8 mouse cellular contexts compared by ENCODE assay signal in the genomic region with DNA sequence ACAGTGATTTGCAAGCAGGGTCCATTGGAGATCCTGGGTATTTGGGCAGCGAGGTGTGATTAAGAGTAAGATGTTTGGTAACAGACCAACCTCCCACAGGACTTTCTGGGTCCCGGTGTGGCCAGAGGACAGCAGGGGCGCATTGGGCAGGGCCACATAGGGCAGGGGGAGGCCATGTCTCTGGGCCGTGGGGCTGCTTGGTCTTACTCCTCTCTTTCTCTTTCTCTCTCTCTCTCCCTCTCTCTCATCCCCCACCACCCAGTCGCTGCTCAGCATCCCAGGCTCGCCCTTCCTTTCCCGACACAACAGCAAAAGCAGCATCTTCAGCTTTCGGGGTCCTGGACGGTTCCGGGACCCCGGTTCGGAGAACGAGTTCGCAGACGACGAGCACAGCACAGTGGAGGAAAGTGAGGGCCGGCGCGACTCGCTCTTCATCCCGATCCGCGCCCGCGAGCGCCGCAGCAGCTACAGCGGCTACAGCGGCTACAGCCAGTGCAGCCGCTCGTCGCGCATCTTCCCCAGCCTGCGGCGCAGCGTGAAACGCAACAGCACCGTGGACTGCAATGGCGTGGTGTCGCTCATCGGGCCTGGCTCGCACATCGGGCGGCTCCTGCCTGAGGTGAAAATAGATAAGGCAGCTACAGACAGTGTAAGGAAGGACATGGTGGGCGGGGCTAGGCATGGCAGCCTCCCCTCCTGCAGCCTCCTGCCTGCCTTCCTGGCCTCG.
DNase-seq lines count a peak whose midpoint lies in the region; ATAC-seq and TF ChIP-seq lines count a peak whose summit lies in the region.

No protein-coding gene starts in this region.

- no peak for TF ChIP-seq CTCF in spleen, adult 2 months (IDR thresholded peaks at IDR 0.05; ENCODE audit: extremely low read depth, insufficient read depth, insufficient read length, insufficient replicate concordance)
- TF ChIP-seq CTCF in bone marrow macrophage, adult 2 months (IDR thresholded peaks at IDR 0.05; ENCODE audit: low read depth, low read length): no peak
- no peak for TF ChIP-seq CTCF in lung, adult 2 months (IDR thresholded peaks at IDR 0.05; ENCODE audit: insufficient read depth, low read length)

- TF ChIP-seq POLR2A in spleen, adult 2 months (IDR thresholded peaks at IDR 0.05; ENCODE audit: low read depth, low read length): no peak
- TF ChIP-seq POLR2A in bone marrow macrophage, adult 2 months (IDR thresholded peaks at IDR 0.05; ENCODE audit: borderline replicate concordance, low read depth, low read length): no peak
- no peak for TF ChIP-seq POLR2A in lung, adult 2 months (IDR thresholded peaks at IDR 0.05; ENCODE audit: borderline replicate concordance, extremely low read depth, low read depth, low read length)

- H3K4me2 ChIP-seq in kidney, embryonic 14.5 days (replicated peaks; ENCODE audit: low read depth, low read length): peak overlapping the region; percentile 93
- peak overlapping the region; percentile 67 for H3K4me2 ChIP-seq in neural tube, embryonic 14.5 days (ENCODE audit: low read depth, low read length)

- peak overlapping the region; percentile 50 for H3K4me3 ChIP-seq in spleen, adult 2 months (ENCODE audit: extremely low read depth, insufficient read depth, insufficient read length)
- H3K4me3 ChIP-seq in bone marrow macrophage, adult 2 months (ENCODE audit: insufficient read depth, low read length): peak overlapping the region; percentile 53
- peak overlapping the region; percentile 56 for H3K4me3 ChIP-seq in kidney, embryonic 14.5 days (ENCODE audit: low read length)
- H3K4me3 ChIP-seq in lung, adult 2 months (replicated peaks; ENCODE audit: extremely low read depth, low read depth, low read length): peak overlapping the region; percentile 20
- H3K4me3 ChIP-seq in neural tube, embryonic 14.5 days (ENCODE audit: low read depth, low read length): peak overlapping the region; percentile 29

- H3K4me1 ChIP-seq in spleen, adult 2 months (ENCODE audit: control insufficient read depth, insufficient read depth, insufficient read length): peaks cover 3% of the 10 kb centered on the region; the same call in 1 of the 2 replicates
- no peaks in the 10 kb centered on the region for H3K4me1 ChIP-seq in bone marrow macrophage, adult 2 months (ENCODE audit: control insufficient read depth, insufficient read depth, low read length)
- peaks cover 10% of the 10 kb centered on the region for H3K4me1 ChIP-seq in kidney, embryonic 14.5 days (ENCODE audit: control insufficient read depth, insufficient read depth, low read length)
- H3K4me1 ChIP-seq in lung, adult 2 months (ENCODE audit: control insufficient read depth, insufficient read depth, low read length): no peaks in the 10 kb centered on the region
- H3K4me1 ChIP-seq in neural tube, embryonic 14.5 days (ENCODE audit: control insufficient read depth, insufficient read depth, low read length): peaks cover 5% of the 10 kb centered on the region

- H3K27me3 ChIP-seq in spleen, adult 2 months (ENCODE audit: control insufficient read depth, insufficient read depth, low read length): peaks cover 8% of the 10 kb centered on the region
- peaks cover 2% of the 10 kb centered on the region; the same call in 1 of the 2 replicates for H3K27me3 ChIP-seq in kidney, embryonic 14.5 days (ENCODE audit: control insufficient read depth, insufficient read depth, low read length)
- H3K27me3 ChIP-seq in neural tube, embryonic 14.5 days (ENCODE audit: control insufficient read depth, insufficient read depth, low read length): no peaks in the 10 kb centered on the region

- 3% methylated on average over 46 of the region's 46 CpGs for WGBS in spleen, adult 2 months
- WGBS in kidney, embryonic 14.5 days: under 1% methylated on average over 46 of the region's 46 CpGs
- WGBS in lung, adult 2 months: 1% methylated on average over 46 of the region's 46 CpGs
- WGBS in neural tube, embryonic 14.5 days: under 1% methylated on average over 46 of the region's 46 CpGs

- peak; percentile 66 for ATAC-seq in granulocyte monocyte progenitor cell, adult 5-6 weeks (replicated peaks; ENCODE audit: poor library complexity, severe bottlenecking)
- ATAC-seq in kidney, embryonic 14.5 days (ENCODE audit: low FRiP score, low TSS enrichment): peak; percentile 87
- peak; percentile 89 for ATAC-seq in neural tube, embryonic 14.5 days (ENCODE audit: low read depth)

- no peaks in the 10 kb centered on the region for H3K36me3 ChIP-seq in spleen, adult 2 months (ENCODE audit: control insufficient read depth, insufficient read depth, low read length)
- H3K36me3 ChIP-seq in kidney, embryonic 14.5 days (ENCODE audit: control insufficient read depth, insufficient read depth, low read length): no peaks in the 10 kb centered on the region
- 0 out of 2 replicates have a peak, but pooled peaks cover 4% of the 10 kb centered on the region for H3K36me3 ChIP-seq in neural tube, embryonic 14.5 days (ENCODE audit: control insufficient read depth, insufficient read depth, low read length)

- no peaks in the 10 kb centered on the region for H3K9me3 ChIP-seq in kidney, embryonic 14.5 days (ENCODE audit: control insufficient read depth, low read length)
- no peaks in the 10 kb centered on the region for H3K9me3 ChIP-seq in neural tube, embryonic 14.5 days (ENCODE audit: control insufficient read depth, low read length)

- H3K9ac ChIP-seq in kidney, embryonic 14.5 days (ENCODE audit: low read depth, low read length): peak overlapping the region; percentile 51
- peak overlapping the region; percentile 50 for H3K9ac ChIP-seq in neural tube, embryonic 14.5 days (replicated peaks; ENCODE audit: low read depth, low read length)

- no peak for DNase-seq in spleen, adult 2 months (ENCODE audit: low read depth in 1 of 2, low spot score in 2 of 2)
- no peak for DNase-seq in spleen, postnatal 36 days (ENCODE audit: low spot score in 2 of 2)
- DNase-seq in lung, adult 2 months: peak; percentile 18
- DNase-seq in spleen, adult 12 weeks (ENCODE audit: low spot score): no peak

- no peak overlapping the region for H3K27ac ChIP-seq in spleen, adult 2 months (ENCODE audit: insufficient read depth, low read length)
- H3K27ac ChIP-seq in bone marrow macrophage, adult 2 months (ENCODE audit: insufficient read depth, low read depth, low read length): no peak overlapping the region
- no peak overlapping the region for H3K27ac ChIP-seq in kidney, embryonic 14.5 days (ENCODE audit: low read depth, low read length)
- H3K27ac ChIP-seq in neural tube, embryonic 14.5 days (ENCODE audit: low read depth, low read length): peak overlapping the region; percentile 40; the same call in 1 of the 2 replicates
